Mouse (Mus musculus): Measurements from ENCODE around the gene Klk1b4.
A peak's percentile ranks its signal among the peaks of the same experiment; 100 is the strongest.
"Not testable (repeated sequence)": the region's sequence is repeated elsewhere in the genome, so short reads cannot be mapped to it uniquely, and the experiment has no call there.

Klk1b4 gene

DNA sequence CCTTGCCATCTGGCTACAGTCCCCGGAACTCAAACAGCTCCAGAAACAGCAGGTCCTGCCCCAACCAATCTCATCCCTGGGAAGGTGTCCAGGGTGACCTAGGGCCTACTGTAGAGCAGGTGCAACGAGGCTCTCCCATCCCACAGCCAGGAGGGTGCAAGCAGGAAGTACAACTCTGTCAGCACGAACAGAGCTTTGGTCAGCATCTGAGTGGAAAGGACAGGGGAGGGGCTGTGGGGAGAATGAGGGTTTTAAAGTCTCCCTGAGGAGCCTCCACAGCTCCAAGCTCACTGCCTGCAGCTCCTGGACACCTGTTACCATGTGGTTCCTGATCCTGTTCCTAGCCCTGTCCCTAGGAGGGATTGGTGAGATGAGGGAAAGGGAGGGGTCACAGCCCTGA is at the start of gene Klk1b4:
Gene Klk1b4, plus strand, starts transcription at position 301 of the 400 bp plus-strand sequence.
- DNase-seq (ENCODE audit: low read depth): not testable (repeated sequence)

DNA sequence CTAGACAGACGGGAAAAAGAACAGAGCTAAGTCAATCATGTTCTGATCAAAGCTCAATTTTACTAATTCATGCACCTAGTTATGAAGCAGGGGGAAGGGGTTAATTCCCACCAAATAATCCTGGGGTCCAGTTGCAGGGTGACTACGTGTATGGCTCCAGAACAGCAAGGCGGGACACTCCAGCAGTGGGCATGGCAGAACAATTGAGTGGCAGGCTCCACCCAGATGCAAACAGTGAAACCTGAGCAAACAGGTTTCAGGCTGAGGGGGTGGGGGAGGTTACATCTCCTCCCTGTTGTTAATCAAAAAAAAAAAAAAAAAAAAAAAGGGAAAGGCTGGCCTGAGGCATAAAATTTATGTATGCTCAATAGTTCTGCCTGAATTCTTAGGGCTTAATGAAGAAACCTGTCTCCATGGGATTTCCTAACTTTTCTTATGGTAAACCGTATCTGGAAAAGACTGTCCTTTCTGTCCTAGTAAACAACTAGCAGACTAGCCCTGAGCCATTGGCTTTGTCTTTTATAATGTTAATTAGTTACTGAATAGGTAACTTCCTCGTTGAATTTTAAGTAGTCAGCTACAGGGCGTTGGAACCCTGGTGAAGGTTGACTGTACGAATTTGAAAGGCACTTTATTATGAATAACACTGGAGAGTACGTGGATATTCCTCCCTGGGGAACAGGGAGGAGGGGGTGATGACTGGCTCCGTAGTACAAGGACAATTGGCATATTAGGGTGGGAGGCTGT is 27.8 kb upstream of the Klk1b4 start:
- no peak for DNase-seq (ENCODE audit: low read depth)

DNA sequence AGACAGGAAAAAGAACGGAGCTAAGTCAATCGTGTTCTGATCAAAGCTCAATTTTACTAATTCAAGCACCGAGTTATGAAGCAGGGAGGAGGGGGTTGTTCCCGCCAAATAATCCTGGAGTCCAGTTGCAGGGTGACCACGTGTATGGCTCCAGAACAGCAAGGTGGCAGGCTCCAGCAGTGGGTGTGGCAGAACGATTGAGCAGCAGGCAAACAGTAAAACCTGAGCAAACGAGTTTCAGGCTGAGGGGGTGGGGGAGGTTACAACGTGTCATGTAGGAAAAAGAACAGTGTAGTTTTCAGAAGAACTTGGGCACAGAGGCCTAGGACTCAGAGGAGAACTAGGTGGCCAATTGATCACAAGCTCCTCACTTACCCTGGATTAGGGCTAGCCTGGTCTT is 20.7 kb upstream of the Klk1b4 start:
- not testable (repeated sequence) for DNase-seq (ENCODE audit: low read depth)

DNA sequence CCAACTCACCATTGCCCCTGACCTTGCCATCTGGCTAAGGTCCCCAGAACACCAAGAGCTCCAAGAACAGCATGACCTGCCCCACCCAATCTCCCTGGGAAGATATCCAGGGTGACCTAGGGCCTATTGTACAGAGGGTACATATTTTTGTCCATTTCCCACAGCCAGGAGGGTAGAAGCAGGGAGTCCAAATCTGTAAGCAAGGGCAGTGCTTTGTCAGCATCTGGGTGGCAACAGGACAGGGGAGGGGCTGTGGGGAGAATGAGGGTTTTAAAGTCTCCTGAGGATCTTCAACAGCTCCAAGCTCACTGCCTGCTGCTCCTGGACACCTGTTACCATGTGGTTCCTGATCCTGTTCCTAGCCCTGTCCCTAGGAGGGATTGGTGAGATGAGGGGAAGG is 19.3 kb upstream of the Klk1b4 start, which contains the start of gene Klk1b24:
Gene Klk1b24, plus strand, starts transcription at position 301 of the 400 bp plus-strand sequence.
- DNase-seq (ENCODE audit: low read depth): not testable (repeated sequence)

DNA sequence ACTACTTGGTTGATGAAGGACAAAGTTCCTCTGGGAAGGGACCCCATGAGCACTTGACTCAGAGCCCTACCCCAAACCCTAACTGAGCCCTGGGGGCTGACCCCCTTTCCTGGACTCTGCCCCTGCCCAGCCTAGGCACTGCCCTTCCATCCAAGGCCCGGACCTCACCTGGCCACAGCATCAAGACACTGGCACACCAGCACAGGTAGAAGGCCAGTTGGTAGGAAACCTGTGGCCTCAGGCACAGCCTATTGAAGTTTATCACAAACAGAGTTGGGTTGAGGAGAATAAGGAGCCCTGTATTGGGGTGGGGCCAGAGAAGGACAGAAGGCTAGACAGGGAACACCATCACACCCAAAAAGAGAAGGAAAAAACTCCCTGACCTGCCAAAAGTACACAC is 13.8 kb upstream of the Klk1b4 start:
- DNase-seq (ENCODE audit: low read depth): not testable (repeated sequence)

DNA sequence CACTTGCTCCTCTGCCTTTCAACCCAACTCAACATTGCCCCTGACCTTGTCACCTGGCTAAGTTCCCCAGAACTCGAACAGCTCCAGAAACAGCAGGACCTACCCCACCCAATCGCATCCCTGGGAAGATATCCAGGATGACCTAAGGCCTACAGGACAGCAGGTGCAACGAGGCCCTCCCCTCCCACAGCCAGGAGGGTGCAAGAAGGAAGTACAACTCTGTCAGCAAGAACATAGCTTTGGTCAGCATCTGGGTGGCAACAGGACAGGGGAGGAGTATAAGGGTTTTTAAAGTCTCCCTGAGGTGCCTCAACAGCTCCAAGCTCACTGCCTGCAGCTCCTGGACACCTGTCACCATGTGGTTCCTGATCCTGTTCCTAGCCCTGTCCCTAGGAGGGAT is 9.3 kb upstream of the Klk1b4 start, which contains the start of gene Klk1b3:
Gene Klk1b3, plus strand, starts transcription at position 301 of the 400 bp plus-strand sequence.
- no peak for DNase-seq (ENCODE audit: low read depth)

DNA sequence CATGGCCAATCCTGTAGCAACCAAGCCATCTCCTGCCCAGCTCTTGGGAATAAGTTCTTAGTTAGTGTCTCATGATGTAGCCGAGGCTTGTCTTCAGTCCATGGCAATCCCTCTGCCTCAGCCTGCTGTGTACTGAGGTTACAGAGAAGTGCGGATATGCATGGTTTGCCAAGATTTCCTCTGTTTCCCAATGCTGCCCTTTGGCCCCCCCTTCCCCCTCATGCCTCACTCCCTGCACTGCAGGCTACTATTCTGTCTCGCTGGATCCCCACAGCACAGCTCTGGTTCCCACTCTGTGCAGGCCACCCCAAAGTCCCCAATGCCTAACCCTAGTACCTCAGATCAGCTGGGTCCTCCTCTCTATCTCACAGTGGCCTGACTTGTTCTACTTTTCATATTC is 1.1 kb downstream of the Klk1b4 start:
- no peak for DNase-seq (ENCODE audit: low read depth)

DNA sequence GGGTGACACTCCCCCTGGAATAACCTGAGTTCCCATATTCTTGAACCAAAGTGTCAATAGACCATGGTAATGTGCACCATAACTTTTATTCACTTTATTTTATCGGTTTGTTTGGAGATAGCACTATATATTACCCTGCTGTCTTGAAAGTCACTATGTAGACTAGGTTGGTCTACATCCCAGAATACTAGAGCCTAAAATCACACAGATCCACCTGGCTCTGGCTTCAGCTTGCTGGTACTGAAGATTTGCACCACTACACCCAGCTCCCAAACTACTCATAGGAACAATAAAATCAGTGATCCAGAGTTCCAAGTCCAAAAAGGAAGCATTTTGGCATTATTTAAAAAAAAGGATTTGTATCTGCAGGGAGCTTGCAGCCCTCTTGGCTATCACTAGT is 8.4 kb downstream of the Klk1b4 start, which contains the start of gene Klk1b5:
Gene Klk1b5, plus strand, starts transcription at position 301 of the 400 bp plus-strand sequence.
- DNase-seq (ENCODE audit: low read depth): no peak

DNA sequence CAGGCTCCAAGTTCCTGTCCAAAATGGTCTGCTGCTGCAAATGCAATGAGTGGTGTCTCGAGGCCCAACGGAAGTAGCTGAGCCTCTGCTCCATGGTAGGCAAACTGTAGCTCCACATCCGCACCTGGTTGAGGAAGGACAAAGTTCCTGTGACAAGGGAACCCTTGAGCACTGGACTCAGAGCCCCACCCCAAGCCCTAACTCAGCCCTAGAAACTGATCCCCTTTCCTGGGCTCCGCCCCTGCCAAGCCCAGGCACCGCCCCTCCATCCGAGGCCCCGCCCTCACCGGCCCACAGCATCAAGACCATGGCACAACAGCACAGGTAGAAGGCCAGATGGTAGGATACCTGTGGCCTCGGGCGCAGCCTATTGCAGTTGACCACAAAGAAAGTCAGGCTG is 14.4 kb downstream of the Klk1b4 start:
- not testable (repeated sequence) for DNase-seq (ENCODE audit: low read depth)

DNA sequence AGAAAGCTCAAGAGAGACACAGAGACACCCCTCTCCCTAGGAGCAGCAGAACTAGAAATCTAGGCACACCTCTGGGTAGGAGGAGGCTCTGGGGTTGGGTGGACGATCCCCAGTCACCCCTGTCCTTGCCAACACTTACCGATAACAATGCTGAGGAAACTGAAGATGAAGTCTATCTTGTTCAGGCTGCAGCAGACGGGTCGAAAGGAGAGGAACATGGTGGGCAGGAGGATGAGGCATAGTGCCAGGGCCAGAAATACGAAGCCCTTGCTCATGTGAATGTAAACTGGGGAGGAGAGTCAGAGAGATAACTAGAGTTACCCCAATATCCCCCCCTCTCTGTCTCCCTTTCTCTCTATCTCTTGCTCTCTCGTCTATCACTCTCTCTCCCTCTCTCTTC is 15.1 kb downstream of the Klk1b4 start:
- not testable (repeated sequence) for DNase-seq (ENCODE audit: low read depth)

DNA sequence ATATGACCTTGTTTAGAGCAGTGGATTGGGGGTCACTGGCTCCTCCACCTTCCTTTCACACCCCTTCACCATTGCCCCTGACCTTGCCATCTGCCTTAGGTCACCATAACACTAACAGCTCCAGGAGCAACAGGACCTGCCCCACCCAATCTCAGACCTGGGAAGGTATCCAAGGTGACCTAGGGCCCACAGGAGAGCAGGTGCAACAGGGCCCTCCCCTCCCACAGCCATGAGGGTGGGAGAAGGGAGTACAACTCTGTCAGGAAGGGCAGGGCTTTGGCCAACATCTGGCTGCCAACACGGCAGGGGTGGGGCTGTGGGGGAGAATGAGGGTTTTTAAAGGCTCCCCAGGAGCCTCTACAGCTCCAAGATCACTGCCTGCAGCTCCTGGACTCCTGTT is 17.8 kb downstream of the Klk1b4 start, which contains the start of gene Klk1:
Gene Klk1, plus strand, starts transcription at position 285 of the 400 bp plus-strand sequence.
- no peak for DNase-seq (ENCODE audit: low read depth)

DNA sequence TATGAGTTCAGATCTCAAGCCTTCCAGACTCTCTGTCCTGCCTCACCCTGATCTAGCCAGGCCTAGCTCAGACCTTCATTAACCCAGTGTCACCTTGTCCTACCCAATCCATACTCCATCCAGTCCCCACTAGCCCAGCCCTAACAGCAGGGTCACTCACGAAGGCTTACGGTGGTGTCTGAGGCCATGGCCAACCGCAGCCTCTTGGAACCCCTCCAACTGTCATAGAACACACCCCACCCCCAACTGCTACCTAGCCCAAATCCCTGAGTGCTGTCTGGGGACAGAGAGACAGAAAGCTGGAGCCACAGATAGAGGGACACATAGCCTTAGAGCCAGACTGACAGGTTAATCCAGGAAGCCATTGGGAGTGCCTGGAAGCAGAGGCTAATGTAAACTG is 28.7 kb downstream of the Klk1b4 start, which contains the start of gene Gm36864:
Gene Gm36864, plus strand, starts transcription at position 269 of the 400 bp plus-strand sequence.
- DNase-seq (ENCODE audit: low read depth): no peak

DNA sequence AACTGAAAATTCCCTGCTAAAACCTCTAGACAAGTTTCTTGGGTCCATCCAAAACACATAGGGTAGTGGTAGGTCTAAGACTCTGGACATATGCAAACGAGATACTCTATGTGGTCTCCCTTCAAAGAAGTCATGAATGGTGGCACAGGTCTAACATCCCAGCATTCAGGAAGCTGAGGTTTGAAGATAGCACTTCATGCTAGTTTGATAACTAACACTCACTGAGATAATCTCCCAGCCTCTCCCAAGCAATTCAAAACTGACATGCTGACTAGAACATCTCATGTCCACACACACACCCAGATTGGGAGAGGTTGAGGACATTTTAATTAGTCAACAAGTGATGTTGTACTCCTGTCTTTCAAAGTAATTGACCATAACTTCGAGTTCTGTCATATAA is 32.7 kb downstream of the Klk1b4 start:
- no peak for DNase-seq (ENCODE audit: low read depth)

DNA sequence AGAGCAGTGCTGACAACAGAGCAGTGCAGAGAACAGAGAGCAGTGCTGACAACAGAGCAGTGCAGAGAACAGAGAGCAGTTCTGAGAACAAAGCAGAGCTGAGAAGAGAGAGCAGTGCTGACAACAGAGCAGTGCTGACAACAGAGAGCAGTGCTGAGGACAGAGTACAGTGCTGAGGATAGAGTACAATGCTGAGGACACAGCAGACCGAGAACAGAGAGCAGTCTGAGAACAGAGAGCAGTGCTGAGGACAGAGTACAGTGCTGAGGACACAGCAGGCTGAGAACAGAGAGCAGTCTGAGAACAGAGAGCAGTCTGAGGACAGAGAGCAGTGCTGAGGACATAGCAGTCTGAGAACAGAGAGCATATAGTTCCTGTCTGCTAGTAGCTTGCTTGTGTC is 33.5 kb downstream of the Klk1b4 start:
- DNase-seq (ENCODE audit: low read depth): no peak

DNA sequence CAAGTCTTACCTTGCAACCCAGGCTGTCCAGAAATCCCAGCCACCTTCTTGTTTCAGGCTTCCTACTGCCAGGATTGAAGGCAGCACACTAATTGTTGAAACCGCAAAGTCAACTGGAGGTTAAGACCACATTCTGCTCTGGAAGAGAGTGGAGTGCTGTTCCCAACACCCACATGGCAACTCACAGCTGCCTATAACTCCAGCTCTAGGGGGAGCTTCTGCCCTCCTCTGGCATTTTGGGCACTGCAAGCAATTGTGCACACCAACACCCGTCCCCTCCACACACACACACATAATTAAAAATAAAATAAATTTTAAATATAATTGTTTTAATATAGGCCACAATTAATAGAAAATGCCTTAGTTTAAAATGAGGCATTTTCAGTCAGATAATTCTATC is 33.9 kb downstream of the Klk1b4 start:
- DNase-seq (ENCODE audit: low read depth): no peak

DNA sequence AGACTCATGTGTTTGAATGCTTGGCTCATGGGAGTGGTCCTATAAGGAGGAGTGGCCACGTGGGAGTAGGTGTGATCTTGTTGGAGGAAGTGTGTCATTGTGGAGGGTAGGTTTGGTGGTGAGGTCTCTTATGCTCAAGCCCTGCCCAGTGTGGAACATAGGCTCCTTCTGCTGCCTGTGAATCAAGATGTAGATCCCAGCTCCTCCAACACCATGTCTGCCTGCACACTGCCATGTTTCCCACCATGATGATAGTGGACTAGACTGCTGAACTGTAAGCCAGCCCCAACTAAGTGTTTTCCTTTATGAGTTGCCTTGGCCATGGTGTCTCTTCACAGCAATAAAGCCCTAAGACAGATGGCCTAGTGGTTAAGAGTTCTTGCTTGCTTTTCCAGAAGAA is 36.8 kb downstream of the Klk1b4 start:
- DNase-seq (ENCODE audit: low read depth): no peak

DNA sequence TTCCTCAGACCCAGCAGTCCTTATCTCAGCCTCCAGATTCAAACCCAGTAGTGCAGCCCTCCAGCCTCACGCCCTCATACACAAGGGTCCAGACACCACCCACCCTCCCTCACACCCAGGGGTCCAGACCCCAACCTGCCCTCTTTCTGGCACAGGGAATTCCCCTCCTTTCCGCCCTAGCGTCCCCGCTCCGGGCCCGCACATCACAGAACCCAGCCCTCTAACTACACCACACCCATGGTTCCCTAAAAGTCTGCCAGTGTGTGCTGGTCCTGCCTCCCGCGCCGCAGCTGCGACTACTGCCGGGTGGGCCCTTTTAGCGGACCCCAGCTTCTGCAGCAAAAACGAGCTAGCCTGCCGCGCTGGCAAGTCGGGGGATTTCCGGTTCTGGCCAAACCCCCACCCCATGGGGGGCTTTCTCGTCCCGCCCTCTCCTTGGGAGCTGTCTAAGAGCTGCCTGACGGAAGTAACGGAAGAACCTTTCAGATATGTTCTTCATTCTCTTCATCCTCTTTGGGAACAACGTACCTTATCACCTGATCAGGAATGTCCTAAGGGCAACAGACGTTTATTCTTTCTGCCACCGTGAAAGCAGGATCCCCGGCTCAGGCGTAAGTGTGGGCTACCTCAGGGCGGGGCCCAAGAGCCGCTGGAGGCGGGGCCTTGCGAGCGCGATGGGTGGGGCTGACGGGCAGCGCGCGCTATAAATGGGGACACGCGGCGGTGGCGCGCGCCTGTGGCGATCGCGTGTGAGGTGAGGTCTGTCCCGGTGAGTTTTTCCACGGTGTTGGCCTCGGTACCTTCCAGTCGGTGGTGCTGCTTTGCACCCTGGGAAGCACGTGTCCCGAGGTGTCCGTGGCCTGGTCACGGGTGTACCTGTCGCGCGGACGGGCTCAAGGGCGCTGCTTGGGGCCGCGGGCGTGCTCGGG is 39.1 kb downstream of the Klk1b4 start, which contains the start of the genes 1700028J19Rik and 2410002F23Rik:
Gene 1700028J19Rik, minus strand, starts transcription at position 641 of the 929 bp plus-strand sequence.
Gene 2410002F23Rik, plus strand, starts transcription at position 668 of the 929 bp plus-strand sequence.
- peak; percentile 68 for DNase-seq (ENCODE audit: low read depth)

DNA sequence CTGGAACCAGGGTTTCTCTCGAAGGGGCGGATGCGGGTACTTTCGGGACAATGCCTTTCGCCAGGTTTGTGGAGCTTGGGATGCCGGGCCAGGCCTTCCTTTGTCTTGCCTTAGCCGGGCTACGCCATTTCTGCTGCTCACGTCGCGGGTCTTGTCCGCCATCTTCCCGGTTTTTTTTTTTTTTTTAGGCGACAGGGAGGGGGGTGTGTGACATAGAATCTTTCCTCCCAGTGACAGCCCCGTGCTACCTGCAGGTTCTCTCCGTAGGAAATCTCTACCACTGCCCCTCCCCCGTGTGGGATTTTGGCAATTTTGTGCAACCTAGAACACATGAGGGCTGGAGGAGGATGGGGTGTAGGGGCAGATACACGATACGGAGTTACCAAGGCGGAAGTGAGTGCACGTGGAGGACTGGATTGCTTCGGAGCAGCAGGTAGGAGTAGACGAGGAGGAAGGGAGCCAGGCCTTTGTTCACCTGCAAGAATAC is 39.8 kb downstream of the Klk1b4 start:
- DNase-seq (ENCODE audit: low read depth): peak; percentile 39

DNA sequence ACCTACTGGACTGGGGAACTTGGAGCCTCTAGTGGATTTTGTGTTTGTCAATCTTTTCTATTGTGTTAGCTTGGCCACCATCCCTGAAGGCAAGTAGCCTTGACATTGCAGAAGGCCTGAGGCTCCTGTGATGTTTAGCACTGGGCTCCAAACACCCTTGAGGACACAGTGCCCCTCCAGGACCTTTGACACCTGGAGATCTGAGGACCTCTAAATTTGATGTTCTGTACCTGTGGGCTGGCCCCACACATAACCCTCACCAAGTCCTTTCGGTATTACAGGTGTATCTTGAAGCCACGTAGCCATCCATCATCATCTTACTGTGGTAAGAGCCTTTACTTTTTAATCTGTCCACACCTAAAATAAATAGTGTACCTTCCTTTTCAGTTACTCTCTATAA is 40.7 kb downstream of the Klk1b4 start:
- no peak for DNase-seq (ENCODE audit: low read depth)

DNA sequence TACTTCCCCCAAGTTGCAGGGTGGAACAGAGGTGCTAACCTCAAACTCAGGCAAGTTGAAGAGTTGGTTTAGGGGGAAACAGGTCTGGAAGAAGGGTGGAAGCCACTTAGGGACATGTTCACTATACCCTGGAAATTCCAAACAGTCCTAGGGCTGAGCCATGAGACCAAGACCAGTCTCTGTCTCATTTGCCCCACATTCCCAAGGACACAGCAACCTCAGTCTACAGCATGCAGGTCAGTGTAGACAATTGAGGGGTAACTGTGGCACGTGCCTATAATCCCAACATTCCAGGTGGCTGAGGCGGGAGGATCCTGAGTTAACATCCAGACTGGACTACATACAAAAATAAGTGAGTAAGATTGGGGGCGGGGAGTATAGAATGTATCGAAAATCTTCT is 42.0 kb downstream of the Klk1b4 start:
- DNase-seq (ENCODE audit: low read depth): no peak

DNA sequence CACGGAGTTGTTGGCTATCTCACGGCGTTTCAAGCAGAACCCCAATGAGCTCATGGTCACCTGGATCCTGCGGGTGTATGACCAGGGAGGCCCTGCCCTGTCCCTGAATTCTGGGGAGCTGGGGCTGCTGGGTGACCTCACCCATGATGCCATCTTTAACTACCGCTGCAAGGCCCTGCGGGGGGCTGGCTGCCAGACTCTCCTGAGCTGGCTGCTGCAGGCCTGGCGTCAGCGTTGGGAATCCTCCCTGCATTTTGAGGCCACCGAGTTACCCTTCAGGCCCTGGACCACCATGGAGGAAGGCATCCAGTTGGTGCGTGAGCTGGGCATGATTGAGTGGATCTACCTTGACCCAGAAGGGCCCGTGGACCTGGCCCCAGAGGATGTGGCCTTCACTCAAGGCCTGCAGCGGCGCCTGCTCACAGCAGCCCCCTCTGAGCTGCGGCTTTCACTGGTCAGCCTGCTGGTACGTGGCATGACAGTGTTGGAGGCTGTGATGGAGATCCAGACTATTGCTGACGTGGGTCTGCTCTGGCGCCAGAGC is 43.6 kb downstream of the Klk1b4 start:
- DNase-seq (ENCODE audit: low read depth): not testable (repeated sequence)

Measured in c-Kit-positive CD71-negative TER-119-negative erythroid progenitor cells, embryonic 14.5 days (primary cell).